Mouse (Mus musculus) spleen, embryonic (tissue): ENCODE data around the gene Pou2f2.

ENCODE experiments used
- CTCF ChIA-PET: fragments of 350-600 bp; sonication (Branson Sonifier 250); formaldehyde crosslinking; loops from one replicate; lab custom pipeline; 2022; lab: Charles Lee

The Pou2f2 gene

GRCm38 (mm10) chr7:25197384-25198018 lies 18.0 kb upstream of the Pou2f2 start:
- CTCF ChIA-PET = interaction anchor here (0.7 kb wide), 1 partner anchor 81 kb away, joined by 9 read pairs; no protein-coding TSS in a partner anchor

- CTCF ChIA-PET = no interaction called here
Measured at GRCm38 (mm10) chr7:25196107-25196506, 16.6 kb upstream of the Pou2f2 start.

DNA sequence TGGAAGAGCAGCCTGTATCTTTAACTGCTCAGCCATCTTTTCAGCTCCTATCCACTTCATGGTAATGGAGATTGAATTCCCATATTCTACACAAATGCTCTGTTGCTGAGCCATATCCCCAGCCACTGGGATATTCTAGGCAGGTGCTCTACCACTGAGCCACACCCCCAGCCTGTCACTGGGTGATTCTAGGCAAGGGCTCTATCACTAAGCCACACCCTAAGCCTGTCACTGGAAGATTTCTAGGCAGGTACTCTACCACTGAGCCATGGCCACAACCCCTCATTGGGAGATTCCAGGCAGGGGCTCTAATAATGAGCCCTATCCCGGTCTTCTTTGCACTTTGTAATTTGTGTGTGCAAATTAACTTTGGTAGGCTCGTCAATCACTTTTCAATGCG lies 15.6 kb upstream of the Pou2f2 start:
- CTCF ChIA-PET = no interaction called here

- CTCF ChIA-PET = no interaction called here
Measured at GRCm38 (mm10) chr7:25192110-25192509, 12.6 kb upstream of the Pou2f2 start.

GRCm38 (mm10) chr7:25190806-25191205 lies 11.3 kb upstream of the Pou2f2 start:
- CTCF ChIA-PET = no interaction called here

DNA sequence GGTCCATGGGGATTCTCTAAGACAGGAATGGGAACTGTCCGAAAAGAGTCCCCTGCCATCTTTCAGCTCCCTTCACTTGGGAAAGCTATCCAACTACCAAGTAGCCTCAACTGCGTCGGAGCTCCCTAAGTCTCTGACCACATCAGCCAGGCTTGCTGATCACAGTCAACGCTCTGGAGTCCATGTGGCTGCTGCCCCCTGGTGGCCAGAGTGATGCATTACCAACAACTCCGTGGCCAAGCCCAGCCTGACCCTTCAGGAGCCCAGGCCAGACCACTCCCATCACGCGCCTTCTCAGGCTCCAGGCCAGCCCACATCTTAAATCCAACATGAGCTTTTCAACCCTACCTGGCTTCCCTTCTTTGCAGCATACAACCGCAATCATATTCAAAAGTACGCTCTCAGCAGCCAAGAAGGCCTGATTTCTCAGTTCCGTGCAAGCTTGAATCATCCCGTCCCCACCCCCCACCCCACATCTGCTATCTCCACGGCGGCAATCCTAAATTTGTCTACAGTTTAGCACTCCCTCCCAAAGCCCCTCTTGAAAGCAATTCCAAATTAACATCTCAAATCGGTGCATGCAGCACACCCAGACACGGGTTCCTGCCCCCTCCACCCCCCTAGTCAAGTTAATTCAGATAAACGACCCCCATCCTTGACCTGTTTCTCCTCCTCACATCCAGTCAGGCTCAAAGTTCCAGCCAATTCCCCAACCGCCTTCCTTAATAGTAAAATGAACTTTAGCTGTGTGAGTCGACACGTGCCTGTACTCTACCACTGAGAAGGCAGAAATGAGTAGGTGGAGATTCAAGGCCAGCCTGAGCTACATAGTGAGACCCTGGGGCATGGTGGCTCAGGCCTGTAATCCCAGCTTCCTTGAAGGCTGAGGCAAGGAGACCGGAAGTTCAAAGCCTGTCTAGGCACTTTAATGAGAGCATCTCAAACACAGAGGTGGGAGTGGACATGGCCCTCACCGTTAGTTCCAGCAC lies 8.4 kb upstream of the Pou2f2 start:
- CTCF ChIA-PET = interaction anchor here (0.5 to 1.9 kb wide), 6 partner anchors 15 to 102 kb away, joined by 3 to 13 read pairs (median 3); no protein-coding TSS in a partner anchor

GRCm38 (mm10) chr7:25184091-25184490 lies 4.6 kb upstream of the Pou2f2 start:
- CTCF ChIA-PET = interaction anchor here (0.5 to 0.6 kb wide), 3 partner anchors 13 to 91 kb away, joined by 3 read pairs; no protein-coding TSS in a partner anchor

- CTCF ChIA-PET = no interaction called here
Measured at GRCm38 (mm10) chr7:25181814-25182213, 2.3 kb upstream of the Pou2f2 start.

DNA sequence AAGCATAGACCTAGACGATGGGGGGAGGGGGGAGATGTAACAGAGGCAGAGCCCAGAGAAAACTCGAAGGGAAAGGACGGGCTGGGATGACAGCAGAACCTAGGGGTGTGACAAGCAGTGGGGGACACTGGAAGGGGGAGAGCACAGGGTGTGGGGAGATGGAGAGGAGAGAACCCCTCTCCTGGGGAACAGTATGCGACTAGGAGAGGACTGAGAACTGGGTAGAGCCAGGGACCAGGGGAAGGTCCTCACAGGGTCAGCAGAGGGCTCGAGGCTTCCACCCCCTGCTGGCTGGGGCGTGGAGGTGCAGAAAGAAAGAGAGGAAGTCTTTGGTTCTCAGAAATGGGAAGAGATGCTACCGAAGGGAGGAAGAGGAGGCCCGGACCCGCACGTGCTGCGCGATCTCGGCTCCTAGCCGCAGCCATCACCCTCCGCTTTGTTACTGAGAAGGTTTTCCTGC lies 1.8 kb upstream of the Pou2f2 start:
- CTCF ChIA-PET = interaction anchor here (0.6 kb wide), 1 partner anchor 56 kb away, joined by 3 read pairs; no protein-coding TSS in a partner anchor

DNA sequence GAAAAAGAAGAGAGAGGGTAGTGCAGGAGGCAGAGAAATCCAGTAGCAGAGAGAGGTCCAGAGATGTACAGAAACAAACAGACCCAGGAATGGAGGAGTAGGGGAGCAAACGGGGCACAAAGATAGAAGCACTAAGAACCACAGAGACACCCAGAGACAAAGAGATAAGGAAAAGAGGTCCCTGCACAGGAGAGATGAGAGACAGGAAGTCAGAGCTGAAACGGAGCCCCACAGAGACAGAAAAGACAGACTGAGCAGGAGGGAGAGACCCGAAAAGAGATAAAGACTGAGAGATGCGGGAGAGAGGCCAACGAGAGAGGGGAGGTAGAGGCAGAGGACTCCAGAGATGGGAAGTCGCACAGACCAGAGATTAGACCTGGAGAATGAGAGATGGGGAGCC lies 986 bp upstream of the Pou2f2 start:
- CTCF ChIA-PET = interaction anchor here (0.6 to 0.7 kb wide), 2 partner anchors 97 to 375 kb away, joined by 7 to 11 read pairs; no protein-coding TSS in a partner anchor

DNA sequence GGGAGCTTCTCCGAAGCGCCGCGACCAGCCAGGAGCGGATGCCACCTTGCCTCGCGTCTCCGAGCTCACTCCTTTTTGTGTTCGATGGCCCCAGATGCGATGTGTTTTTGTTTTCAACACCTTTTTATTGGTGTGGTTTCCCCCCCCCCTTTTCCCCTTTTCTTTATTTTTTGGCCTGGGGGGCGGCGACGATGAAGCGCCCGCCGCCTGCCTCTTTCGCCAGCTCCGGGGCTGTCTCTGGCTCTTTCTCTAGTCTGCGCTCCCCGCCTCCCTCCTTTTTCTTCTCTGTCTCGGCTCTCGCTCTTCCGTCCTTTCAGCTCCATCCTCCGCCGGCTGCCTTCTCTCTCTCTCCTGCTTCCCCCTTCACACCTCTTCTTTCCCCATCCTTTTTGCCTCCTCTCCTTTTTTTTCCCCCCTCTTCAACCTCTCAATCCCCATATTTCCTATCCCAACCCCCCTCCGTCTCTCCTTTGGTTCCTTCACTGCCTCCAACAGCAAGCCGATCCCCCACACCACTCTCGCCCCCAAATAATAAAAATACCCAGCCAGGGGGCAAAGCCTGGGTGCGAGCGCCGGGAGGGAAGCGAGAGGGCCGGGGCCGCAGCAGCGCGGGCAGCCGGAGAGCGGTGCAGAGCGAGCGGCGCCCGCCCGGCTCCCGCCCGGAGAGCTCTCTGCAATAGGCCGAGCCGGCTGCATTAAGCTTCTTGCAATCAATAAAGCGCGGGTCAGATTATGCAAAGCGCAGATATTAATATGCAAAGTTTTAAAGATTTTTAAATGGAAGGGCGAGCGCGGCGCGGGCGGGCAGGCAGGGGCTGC lies 530 bp downstream of the Pou2f2 start:
- CTCF ChIA-PET = interaction anchor here (0.5 to 1.1 kb wide), 5 partner anchors 12 to 452 kb away, joined by 3 to 8 read pairs (median 5); no protein-coding TSS in a partner anchor

DNA sequence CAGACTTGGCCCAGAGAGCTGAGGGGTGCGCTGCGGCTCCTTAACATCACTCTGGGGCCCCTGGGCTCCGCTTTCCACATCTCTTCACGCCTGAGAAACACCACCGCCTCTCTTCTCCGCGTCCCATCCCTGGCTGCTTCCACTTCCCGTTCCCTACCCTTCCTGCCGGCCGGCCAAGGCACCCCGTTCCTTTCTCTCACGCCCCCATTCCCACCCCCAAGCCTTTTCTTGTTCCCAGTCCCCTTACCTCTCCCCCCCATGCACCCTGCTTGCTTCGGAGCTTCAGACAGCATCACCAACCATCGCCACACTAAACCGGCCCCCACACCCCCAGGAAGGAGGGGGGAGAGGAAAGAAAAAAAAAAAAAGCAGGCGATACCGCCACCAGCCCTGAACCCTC lies 1.2 kb downstream of the Pou2f2 start:
- CTCF ChIA-PET = interaction anchor here (0.6 to 1.1 kb wide), 7 partner anchors 10 to 452 kb away, joined by 3 to 9 read pairs (median 7); no protein-coding TSS in a partner anchor

- CTCF ChIA-PET = interaction anchor here (0.6 kb wide), 1 partner anchor 95 kb away, joined by 3 read pairs; no protein-coding TSS in a partner anchor
Measured at GRCm38 (mm10) chr7:25174343-25174742, 5.2 kb downstream of the Pou2f2 start.

DNA sequence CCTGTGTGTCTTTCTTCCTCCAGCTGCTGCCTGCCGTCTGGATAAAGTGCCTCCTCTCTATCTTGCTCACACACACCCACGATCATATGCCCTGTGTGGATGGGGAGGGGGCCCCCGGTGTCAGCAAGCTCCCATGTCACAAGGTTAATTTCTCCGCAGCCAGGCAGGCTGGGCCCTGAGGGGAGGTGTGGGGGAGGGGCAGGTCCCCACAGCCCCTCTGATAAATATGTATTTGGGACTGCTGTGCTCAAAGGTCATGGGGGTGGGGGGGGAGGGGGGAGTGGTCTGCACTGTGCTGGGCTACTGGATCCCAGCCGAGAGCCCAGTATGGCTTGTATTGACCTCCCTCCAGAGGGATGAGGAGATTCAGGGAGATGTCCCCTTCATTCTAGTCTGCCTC lies 6.9 kb downstream of the Pou2f2 start:
- CTCF ChIA-PET = interaction anchor here (0.6 kb wide), 1 partner anchor 10 kb away, joined by 3 read pairs; no protein-coding TSS in a partner anchor

- CTCF ChIA-PET = no interaction called here
Measured at GRCm38 (mm10) chr7:25170583-25170982, 8.9 kb downstream of the Pou2f2 start.

DNA sequence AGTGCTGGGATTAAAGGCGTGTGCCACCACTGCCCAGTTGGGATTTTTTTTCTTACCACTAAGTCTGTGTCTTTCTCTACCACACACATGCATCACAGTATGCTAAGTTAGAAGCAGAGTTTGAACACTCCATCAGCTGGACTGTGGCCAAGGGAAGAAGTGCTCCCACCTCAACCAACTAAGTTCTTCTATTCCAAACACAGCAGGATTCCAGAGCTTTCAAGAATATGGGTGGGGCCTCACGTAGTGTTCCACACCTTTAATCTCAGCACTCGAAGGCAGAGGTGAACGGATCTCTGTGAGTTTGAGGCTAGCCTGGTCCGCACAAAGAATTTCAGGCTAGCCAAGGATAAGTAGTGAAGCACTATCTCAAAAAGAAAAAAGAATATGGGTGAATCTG lies 13.4 kb downstream of the Pou2f2 start:
- CTCF ChIA-PET = no interaction called here

- CTCF ChIA-PET = no interaction called here
Measured at GRCm38 (mm10) chr7:25156158-25156648, 23.3 kb downstream of the Pou2f2 start.

- CTCF ChIA-PET = no interaction called here
Measured at GRCm38 (mm10) chr7:25155469-25156157, 23.9 kb downstream of the Pou2f2 start.

GRCm38 (mm10) chr7:25154648-25155047 lies 24.9 kb downstream of the Pou2f2 start:
- CTCF ChIA-PET = no interaction called here

- CTCF ChIA-PET = no interaction called here
Measured at GRCm38 (mm10) chr7:25153841-25154240, 25.7 kb downstream of the Pou2f2 start.
